Mouse (Mus musculus): Measurements from ENCODE around the gene Pecam1. TPM values are rescaled to one million over a fixed set of nuclear protein-coding genes. Genes with fewer than 3 reads are reported as not detected.

Pecam1 gene
- polyA plus RNA-seq, 1 experiment, result 24.3 TPM

- H3K36me3 ChIP-seq (ENCODE audit: control insufficient read depth, insufficient read depth, low read length, poor library complexity, severe bottlenecking), result no peaks in the 10 kb centered on the region
- H3K9ac ChIP-seq (ENCODE audit: low read depth, poor library complexity, severe bottlenecking), result peak overlapping the region; percentile 88
- TF ChIP-seq POLR2A (IDR thresholded peaks at IDR 0.05; ENCODE audit: insufficient read depth, low read length) (no peak), EP300 (IDR thresholded peaks at IDR 0.05; ENCODE audit: insufficient read depth, low read depth, low read length) (peak; percentile 90)
- no peaks in the 10 kb centered on the region for H3K4me1 ChIP-seq (ENCODE audit: control insufficient read depth, insufficient read depth, low read length)
- H3K4me3 ChIP-seq (ENCODE audit: low read depth, low read length), result peak overlapping the region; percentile 56
- H3K27me3 ChIP-seq (ENCODE audit: control insufficient read depth, insufficient read depth, low read length, poor library complexity, severe bottlenecking), result no peaks in the 10 kb centered on the region
- no peaks in the 10 kb centered on the region for H3K9me3 ChIP-seq (replicated peaks; ENCODE audit: control insufficient read depth, insufficient read depth, low read length, poor library complexity, severe bottlenecking)
- H3K27ac ChIP-seq (ENCODE audit: insufficient read depth, low read length), result peak overlapping the region; percentile 98
Measured at GRCm38 (mm10) chr11:106722831-106723361, 27.5 kb downstream of the Pecam1 start.

- Histone ChIP-seq H3K27ac (ENCODE audit: insufficient read depth, low read length) (no peak overlapping the region), H3K36me3 (ENCODE audit: control insufficient read depth, insufficient read depth, low read length, poor library complexity, severe bottlenecking) (no peaks in the 10 kb centered on the region), H3K9ac (ENCODE audit: low read depth, poor library complexity, severe bottlenecking) (0 out of 2 replicates have a peak overlapping the region, but pooled peaks have one; percentile 51), H3K27me3 (ENCODE audit: control insufficient read depth, insufficient read depth, low read length, poor library complexity, severe bottlenecking) (no peaks in the 10 kb centered on the region), H3K4me1 (ENCODE audit: control insufficient read depth, insufficient read depth, low read length) (no peaks in the 10 kb centered on the region), H3K4me3 (ENCODE audit: low read depth, low read length) (no peak overlapping the region), H3K9me3 (replicated peaks; ENCODE audit: control insufficient read depth, insufficient read depth, low read length, poor library complexity, severe bottlenecking) (0 out of 2 replicates have a peak, but pooled peaks cover 3% of the 10 kb centered on the region)
- TF ChIP-seq CTCF (IDR thresholded peaks at IDR 0.05; ENCODE audit: low read depth, low read length) (no peak), EP300 (IDR thresholded peaks at IDR 0.05; ENCODE audit: insufficient read depth, low read depth, low read length) (no peak)
Measured at GRCm38 (mm10) chr11:106720379-106720778, 30.0 kb downstream of the Pecam1 start.

- H3K36me3 ChIP-seq (ENCODE audit: control insufficient read depth, insufficient read depth, low read length, poor library complexity, severe bottlenecking), result no peaks in the 10 kb centered on the region
Measured at GRCm38 (mm10) chr11:106716568-106716967, 33.9 kb downstream of the Pecam1 start.

GRCm38 (mm10) chr11:106715066-106715465 is 35.4 kb downstream of the Pecam1 start:
- Histone ChIP-seq H3K27me3 (ENCODE audit: control insufficient read depth, insufficient read depth, low read length, poor library complexity, severe bottlenecking) (no peaks in the 10 kb centered on the region), H3K9me3 (replicated peaks; ENCODE audit: control insufficient read depth, insufficient read depth, low read length, poor library complexity, severe bottlenecking) (0 out of 2 replicates have a peak, but pooled peaks cover 3% of the 10 kb centered on the region), H3K4me3 (ENCODE audit: low read depth, low read length) (peak overlapping the region; percentile 1; the same call in 1 of the 2 replicates), H3K9ac (ENCODE audit: low read depth, poor library complexity, severe bottlenecking) (no peak overlapping the region), H3K36me3 (ENCODE audit: control insufficient read depth, insufficient read depth, low read length, poor library complexity, severe bottlenecking) (no peaks in the 10 kb centered on the region), H3K27ac (ENCODE audit: insufficient read depth, low read length) (peak overlapping the region; percentile 24), H3K4me1 (ENCODE audit: control insufficient read depth, insufficient read depth, low read length) (no peaks in the 10 kb centered on the region)
- TF ChIP-seq POLR2A (IDR thresholded peaks at IDR 0.05; ENCODE audit: insufficient read depth, low read length) (no peak), CTCF (IDR thresholded peaks at IDR 0.05; ENCODE audit: low read depth, low read length) (no peak), EP300 (IDR thresholded peaks at IDR 0.05; ENCODE audit: insufficient read depth, low read depth, low read length) (no peak)

More at GRCm38 (mm10) chr11:106716568-106716967, 33.9 kb downstream of the Pecam1 start:
- Histone ChIP-seq H3K27ac (ENCODE audit: insufficient read depth, low read length) (no peak overlapping the region), H3K4me1 (ENCODE audit: control insufficient read depth, insufficient read depth, low read length) (no peaks in the 10 kb centered on the region), H3K4me3 (ENCODE audit: low read depth, low read length) (no peak overlapping the region), H3K9me3 (replicated peaks; ENCODE audit: control insufficient read depth, insufficient read depth, low read length, poor library complexity, severe bottlenecking) (0 out of 2 replicates have a peak, but pooled peaks cover 3% of the 10 kb centered on the region), H3K9ac (ENCODE audit: low read depth, poor library complexity, severe bottlenecking) (no peak overlapping the region), H3K27me3 (ENCODE audit: control insufficient read depth, insufficient read depth, low read length, poor library complexity, severe bottlenecking) (no peaks in the 10 kb centered on the region)
- TF ChIP-seq POLR2A (IDR thresholded peaks at IDR 0.05; ENCODE audit: insufficient read depth, low read length) (no peak), EP300 (IDR thresholded peaks at IDR 0.05; ENCODE audit: insufficient read depth, low read depth, low read length) (no peak), CTCF (IDR thresholded peaks at IDR 0.05; ENCODE audit: low read depth, low read length) (no peak)

- H3K36me3 ChIP-seq (ENCODE audit: control insufficient read depth, insufficient read depth, low read length, poor library complexity, severe bottlenecking), result no peaks in the 10 kb centered on the region
- H3K4me3 ChIP-seq (ENCODE audit: low read depth, low read length), result no peak overlapping the region
- no peaks in the 10 kb centered on the region for H3K27me3 ChIP-seq (ENCODE audit: control insufficient read depth, insufficient read depth, low read length, poor library complexity, severe bottlenecking)
- no peak for TF ChIP-seq POLR2A (IDR thresholded peaks at IDR 0.05; ENCODE audit: insufficient read depth, low read length)
- TF ChIP-seq CTCF (IDR thresholded peaks at IDR 0.05; ENCODE audit: low read depth, low read length), result no peak
- TF ChIP-seq EP300 (IDR thresholded peaks at IDR 0.05; ENCODE audit: insufficient read depth, low read depth, low read length), result no peak
- H3K9ac ChIP-seq (ENCODE audit: low read depth, poor library complexity, severe bottlenecking), result no peak overlapping the region
- peaks cover 10% of the 10 kb centered on the region for H3K4me1 ChIP-seq (ENCODE audit: control insufficient read depth, insufficient read depth, low read length)
- no peak overlapping the region for H3K27ac ChIP-seq (ENCODE audit: insufficient read depth, low read length)
- H3K9me3 ChIP-seq (replicated peaks; ENCODE audit: control insufficient read depth, insufficient read depth, low read length, poor library complexity, severe bottlenecking), result no peaks in the 10 kb centered on the region
Measured at GRCm38 (mm10) chr11:106710789-106711188, 39.6 kb downstream of the Pecam1 start.

GRCm38 (mm10) chr11:106709227-106709985 is 41.0 kb downstream of the Pecam1 start:
- Histone ChIP-seq H3K4me1 (ENCODE audit: control insufficient read depth, insufficient read depth, low read length) (peaks cover 15% of the 10 kb centered on the region), H3K36me3 (ENCODE audit: control insufficient read depth, insufficient read depth, low read length, poor library complexity, severe bottlenecking) (no peaks in the 10 kb centered on the region), H3K4me3 (ENCODE audit: low read depth, low read length) (peak overlapping the region; percentile 22), H3K9me3 (replicated peaks; ENCODE audit: control insufficient read depth, insufficient read depth, low read length, poor library complexity, severe bottlenecking) (no peaks in the 10 kb centered on the region), H3K27me3 (ENCODE audit: control insufficient read depth, insufficient read depth, low read length, poor library complexity, severe bottlenecking) (no peaks in the 10 kb centered on the region), H3K27ac (ENCODE audit: insufficient read depth, low read length) (0 out of 2 replicates have a peak overlapping the region, but pooled peaks have one; percentile 1), H3K9ac (ENCODE audit: low read depth, poor library complexity, severe bottlenecking) (peak overlapping the region; percentile 19; the same call in 1 of the 2 replicates)
- TF ChIP-seq EP300 (IDR thresholded peaks at IDR 0.05; ENCODE audit: insufficient read depth, low read depth, low read length), result no peak
- no peak for TF ChIP-seq POLR2A (IDR thresholded peaks at IDR 0.05; ENCODE audit: insufficient read depth, low read length)
- no peak for TF ChIP-seq CTCF (IDR thresholded peaks at IDR 0.05; ENCODE audit: low read depth, low read length)
